Mouse (Mus musculus) cerebellum, postnatal 10 days (tissue): ENCODE results near the gene Sort1.

ENCODE experiments used
- DNase-seq, 2 experiments: peaks; one replicate each; pipeline ENCODE4 v3.0.0; 2021; ENCODE audit warnings: mixed read lengths in 2 of 2

The Sort1 gene

GRCm38 (mm10) chr3:108384425-108384824 lies 100.5 kb downstream of the Sort1 start:
- no peak for DNase-seq

- peak; percentile 66 to 70 for DNase-seq
Measured at GRCm38 (mm10) chr3:108386186-108386585, 102.3 kb downstream of the Sort1 start.

GRCm38 (mm10) chr3:108389111-108389545 lies 105.2 kb downstream of the Sort1 start:
- peak; percentile 99 to 100 for DNase-seq

GRCm38 (mm10) chr3:108392299-108392698 lies 108.4 kb downstream of the Sort1 start:
- peak; percentile 13 to 30 for DNase-seq

- DNase-seq, result no peak
Measured at GRCm38 (mm10) chr3:108392793-108393192, 108.9 kb downstream of the Sort1 start.

GRCm38 (mm10) chr3:108398281-108398680 lies 114.4 kb downstream of the Sort1 start:
- peak; percentile 63 to 67 for DNase-seq

GRCm38 (mm10) chr3:108400442-108400841 lies 116.6 kb downstream of the Sort1 start:
- DNase-seq, result peak; percentile 16 to 32

GRCm38 (mm10) chr3:108401692-108402527 lies 118.0 kb downstream of the Sort1 start:
- peak; percentile 98 for DNase-seq

GRCm38 (mm10) chr3:108402528-108402920 lies 118.6 kb downstream of the Sort1 start:
- peak; percentile 85 to 90 for DNase-seq

- peak; percentile 78 to 79 for DNase-seq
Measured at GRCm38 (mm10) chr3:108405536-108406305, 121.8 kb downstream of the Sort1 start.

- peak; percentile 55 to 58 for DNase-seq
Measured at GRCm38 (mm10) chr3:108406306-108406885, 122.5 kb downstream of the Sort1 start.

GRCm38 (mm10) chr3:108408517-108409008 lies 124.7 kb downstream of the Sort1 start:
- DNase-seq, result peak; percentile 14 to 20

- peak; percentile 85 to 92 for DNase-seq
Measured at GRCm38 (mm10) chr3:108409656-108410358, 125.9 kb downstream of the Sort1 start.

GRCm38 (mm10) chr3:108410359-108410714 lies 126.5 kb downstream of the Sort1 start:
- DNase-seq, result peak in 1 of 2 experiments; percentile 64
